Mouse (Mus musculus) left cerebral cortex, adult 2 months (tissue): Measurements from ENCODE around the gene Hoxc12. TPM values are rescaled to one million over a fixed set of nuclear protein-coding genes. Genes with fewer than 3 reads are reported as not detected.

Experiments used
- DNase-seq, 2 experiments: peaks; one replicate each; pipeline ENCODE4 v3.0.0; 2021 to 2022; ENCODE audit warnings: low spot score in 2 of 2, mixed read lengths in 1 of 2; ENCODE audit errors: extremely low spot score in 1 of 2
- H3K27ac ChIP-seq: fragments of 200-600 bp; 2 replicates; pipeline ENCODE4 v1.8.1; 2022
- H3K4me3 ChIP-seq: fragments of 200-600 bp; 2 replicates; pipeline ENCODE4 v1.8.1; 2022
- CTCF ChIP-seq: fragments of 200-600 bp; IDR thresholded peaks from 2 replicates; pipeline ENCODE4 v1.8.1; 2022; ENCODE audit warnings: antibody characterized with exemption, mild to moderate bottlenecking, moderate library complexity
- intact Hi-C: fragments of 180-260 bp; cut with DNase I; formaldehyde crosslinking; loops from one replicate; pipeline ENCODE4 v1.15.1; 2025
- microRNA-seq, 2 experiments: library from miRNA; unstranded; fragments of <30 nt; microRNA quantifications; one replicate each; pipeline ENCODE4 v1.2.0; 2021
- total RNA-seq, 2 experiments: library from RNA; stranded (reverse); gene quantifications; 2 replicates each; pipeline ENCODE4 v1.2.3; 2021

Hoxc12 gene
- total RNA-seq, 2 experiments from 2014 or later = not detected

- H3K4me3 ChIP-seq = no peak overlapping the region
- intact Hi-C loops = no loop called here
- H3K27ac ChIP-seq = no peak overlapping the region
- no peak for TF ChIP-seq CTCF
- no peak for DNase-seq
These were observed 43.4 kb downstream of the Hoxc12 start for GRCm38 (mm10) chr15:102979936-102980335.

DNA sequence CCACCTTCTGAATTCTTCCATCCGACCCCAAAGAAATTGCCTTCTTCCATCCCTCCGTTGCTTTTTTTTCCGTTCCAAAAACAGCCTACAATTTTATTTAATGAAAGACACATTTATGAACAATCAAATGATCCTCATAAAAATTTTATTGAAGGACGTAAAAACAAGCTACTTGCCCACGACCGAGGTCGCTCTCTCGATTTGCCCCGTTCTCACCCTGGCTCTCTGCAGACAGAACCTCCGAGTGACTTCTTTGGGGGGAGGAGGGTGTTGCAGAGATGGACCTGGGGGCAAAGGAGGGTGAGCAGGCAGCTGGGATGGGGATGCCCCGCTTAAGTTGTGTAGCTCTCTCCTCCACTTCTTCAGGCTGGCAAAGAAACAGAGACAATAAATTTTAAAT is 43.8 kb downstream of the Hoxc12 start:
- H3K27ac ChIP-seq = no peak overlapping the region
- no peak for DNase-seq
- no peak for TF ChIP-seq CTCF
- intact Hi-C loops = no loop called here
- no peak overlapping the region for H3K4me3 ChIP-seq

DNA sequence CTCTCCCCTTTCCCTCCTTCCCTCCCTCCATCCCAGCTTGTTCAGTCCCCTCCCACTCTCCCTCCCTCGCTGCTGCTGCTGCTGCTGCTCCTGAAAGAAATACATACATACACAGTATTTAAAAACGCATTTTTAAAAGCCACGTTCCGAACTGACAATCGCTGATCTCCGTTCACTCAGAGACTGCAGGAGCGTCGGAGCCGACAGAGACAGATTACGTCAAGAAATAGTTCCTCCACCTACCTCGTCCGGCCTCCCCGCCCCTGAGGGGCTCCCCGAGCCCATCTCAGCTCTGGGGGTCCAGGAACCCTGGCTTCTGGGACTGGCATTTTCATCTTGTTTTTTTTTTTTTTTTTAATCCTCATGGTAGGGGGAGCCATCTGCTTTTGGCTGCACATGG is 44.4 kb downstream of the Hoxc12 start:
- TF ChIP-seq CTCF = no peak
- no peak for DNase-seq
- Histone ChIP-seq H3K4me3 (no peak overlapping the region), H3K27ac (no peak overlapping the region)
- intact Hi-C loops = no loop called here

DNA sequence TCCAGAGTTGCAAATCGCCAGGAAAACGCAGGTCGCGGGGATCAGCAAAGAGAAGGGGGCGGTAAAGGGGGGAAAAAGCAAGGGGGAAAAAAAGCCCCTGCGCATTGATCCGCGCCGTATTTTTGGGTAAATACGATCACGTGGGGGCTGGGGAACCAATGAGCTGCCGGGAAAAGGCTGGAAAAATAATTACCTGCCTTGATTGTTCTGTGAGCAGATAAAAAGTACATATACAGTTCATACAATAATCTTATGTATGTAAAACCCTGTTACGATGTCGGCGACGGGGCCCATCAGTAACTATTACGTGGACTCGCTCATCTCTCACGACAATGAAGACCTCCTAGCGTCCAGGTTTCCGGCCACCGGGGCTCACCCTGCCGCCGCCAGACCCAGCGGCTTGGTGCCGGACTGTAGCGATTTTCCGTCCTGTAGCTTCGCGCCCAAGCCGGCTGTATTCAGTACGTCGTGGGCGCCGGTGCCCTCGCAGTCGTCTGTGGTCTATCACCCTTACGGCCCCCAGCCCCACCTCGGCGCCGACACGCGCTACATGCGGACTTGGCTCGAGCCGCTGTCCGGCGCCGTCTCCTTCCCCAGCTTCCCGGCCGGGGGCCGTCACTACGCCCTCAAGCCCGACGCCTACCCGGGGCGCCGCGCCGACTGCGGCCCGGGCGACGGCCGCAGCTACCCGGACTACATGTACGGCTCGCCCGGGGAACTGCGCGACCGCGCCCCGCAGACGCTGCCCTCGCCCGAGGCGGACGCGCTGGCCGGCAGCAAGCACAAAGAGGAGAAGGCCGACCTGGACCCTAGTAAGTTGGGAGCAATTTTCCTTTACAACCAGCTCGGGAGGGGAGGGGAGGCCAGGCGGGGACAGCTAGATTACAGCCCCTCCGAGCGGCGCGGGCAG is 45.1 kb downstream of the Hoxc12 start:
- DNase-seq = no peak
- Histone ChIP-seq H3K4me3 (no peak overlapping the region), H3K27ac (no peak overlapping the region)
- TF ChIP-seq CTCF = no peak
- intact Hi-C loops = no loop called here

GRCm38 (mm10) chr15:102983716-102984115 is 47.2 kb downstream of the Hoxc12 start:
- no peak for DNase-seq
- Histone ChIP-seq H3K4me3 (no peak overlapping the region), H3K27ac (no peak overlapping the region)
- intact Hi-C loops = no loop called here
- no peak for TF ChIP-seq CTCF

- intact Hi-C loops = no loop called here
These were observed 48.0 kb downstream of the Hoxc12 start for GRCm38 (mm10) chr15:102984521-102984920.

DNA sequence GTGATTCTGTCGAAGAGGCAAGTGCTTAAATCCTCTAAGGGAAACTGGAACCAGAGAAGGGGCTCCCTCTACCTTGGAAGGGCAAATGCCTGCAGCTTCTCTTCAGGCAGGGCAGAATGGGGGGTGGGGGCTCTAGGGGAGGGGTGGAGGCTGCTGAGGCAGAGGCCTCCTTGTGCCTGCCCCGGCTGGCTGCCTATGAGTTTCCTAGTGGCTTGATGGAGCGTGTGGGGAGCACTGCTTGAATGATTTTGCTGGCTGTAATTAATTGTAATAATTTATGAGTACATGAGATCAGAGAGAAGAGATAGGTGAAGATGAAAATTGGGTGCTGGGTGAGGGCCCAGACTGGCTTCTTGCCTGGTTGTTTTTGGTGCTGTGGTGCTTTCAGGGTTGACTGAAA is 48.4 kb downstream of the Hoxc12 start:
- DNase-seq = no peak
- intact Hi-C loops = loop anchor here (5.0 kb wide), 1 partner anchor 228 kb away; no protein-coding TSS in a partner anchor
- TF ChIP-seq CTCF = no peak
- Histone ChIP-seq H3K27ac (no peak overlapping the region), H3K4me3 (no peak overlapping the region)

More at GRCm38 (mm10) chr15:102984521-102984920, 48.0 kb downstream of the Hoxc12 start:
- no peak for TF ChIP-seq CTCF
- no peak overlapping the region for H3K27ac ChIP-seq
- H3K4me3 ChIP-seq = no peak overlapping the region
- no peak for DNase-seq

DNA sequence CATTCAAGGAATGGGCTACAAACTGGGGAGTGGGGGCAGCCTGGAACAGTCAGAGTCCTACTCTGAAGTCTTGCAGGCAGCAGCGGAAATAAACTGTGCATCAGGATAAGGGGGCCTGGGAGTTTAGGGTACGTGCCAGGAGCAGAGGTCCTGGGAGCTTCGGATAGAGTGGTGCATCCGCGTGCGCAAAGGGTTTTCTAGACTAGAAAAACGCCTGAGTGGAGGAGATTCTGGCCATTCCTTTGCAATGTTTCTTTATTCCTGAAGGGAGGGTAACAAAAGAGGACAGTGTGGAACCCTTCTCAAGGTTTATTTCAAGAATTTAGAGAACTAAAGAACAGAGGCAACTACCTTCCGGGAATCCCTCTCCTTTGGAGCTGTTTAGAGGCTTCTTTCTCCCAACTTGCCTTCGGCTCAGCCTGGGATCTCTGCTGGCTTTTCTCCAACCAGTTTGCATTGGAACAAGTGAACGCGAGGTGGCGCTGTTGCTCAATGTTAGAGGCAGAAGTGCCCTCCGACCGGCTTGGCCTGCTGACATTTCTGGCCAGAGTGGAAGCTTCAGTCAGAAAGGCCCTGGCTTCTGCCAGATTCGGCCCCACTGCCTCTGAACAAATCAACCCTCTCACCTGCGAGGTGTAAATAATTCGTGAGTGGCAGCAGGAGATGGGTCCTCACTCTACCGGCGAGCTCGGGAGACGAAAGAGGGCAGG is 50.7 kb downstream of the Hoxc12 start:
- Histone ChIP-seq H3K4me3 (no peak overlapping the region), H3K27ac (no peak overlapping the region)
- peak; percentile 90 for TF ChIP-seq CTCF
- intact Hi-C loops = loop anchor here (1.0 to 5.0 kb wide), 2 partner anchors 190 to 230 kb away; no protein-coding TSS in a partner anchor
- peak; percentile 78 to 81 for DNase-seq

GRCm38 (mm10) chr15:102988078-102988477 is 51.5 kb downstream of the Hoxc12 start:
- no peak for TF ChIP-seq CTCF
- no peak overlapping the region for H3K27ac ChIP-seq
- intact Hi-C loops = loop anchor here (5.0 kb wide), 1 partner anchor 231 kb away; no protein-coding TSS in a partner anchor
- no peak for DNase-seq
- no peak overlapping the region for H3K4me3 ChIP-seq

Small RNA genes within 50 kb of the gene (microRNA-seq; reads per million reads assigned to microRNA genes)
- 0.24 to 0.48 reads per million in 2 experiments for gene Mir196a-2

Other genes with a start within 250 kb of the Hoxc12 start
- gene Calcoco1, start 214.6 kb upstream of the Hoxc12 start, total RNA-seq = 10 to 100 TPM; 79.8 to 85.7 TPM
- gene Hoxc13, start 15.7 kb upstream of the Hoxc12 start, total RNA-seq = not detected
- not detected for gene Hoxc11, start 17.7 kb downstream of the Hoxc12 start, total RNA-seq
- gene Hoxc10, start 30.0 kb downstream of the Hoxc12 start, total RNA-seq = not detected
- gene Hoxc5, start 30.7 kb downstream of the Hoxc12 start, total RNA-seq = not detected
- not detected for gene Hoxc9, start 39.7 kb downstream of the Hoxc12 start, total RNA-seq
- gene Hoxc8, start 53.9 kb downstream of the Hoxc12 start, total RNA-seq = not detected
- not detected for gene Hoxc6, start 61.5 kb downstream of the Hoxc12 start, total RNA-seq
- not detected for gene Hoxc4, start 82.2 kb downstream of the Hoxc12 start, total RNA-seq
- gene Smug1, start 230.3 kb downstream of the Hoxc12 start, total RNA-seq = 10 to 100 TPM; 20.7 to 23.2 TPM